Mouse (Mus musculus): Measurements from ENCODE around the gene Gm2564. TPM values are rescaled to one million over a fixed set of nuclear protein-coding genes. Genes with fewer than 3 reads are reported as not detected.
"Not testable (repeated sequence)": the region's sequence is repeated elsewhere in the genome, so short reads cannot be mapped to it uniquely, and the experiment has no call there.

Gene Gm2564
- total RNA-seq (2021) = 1 to 10 TPM; 1.4 to 2.0 TPM

DNA sequence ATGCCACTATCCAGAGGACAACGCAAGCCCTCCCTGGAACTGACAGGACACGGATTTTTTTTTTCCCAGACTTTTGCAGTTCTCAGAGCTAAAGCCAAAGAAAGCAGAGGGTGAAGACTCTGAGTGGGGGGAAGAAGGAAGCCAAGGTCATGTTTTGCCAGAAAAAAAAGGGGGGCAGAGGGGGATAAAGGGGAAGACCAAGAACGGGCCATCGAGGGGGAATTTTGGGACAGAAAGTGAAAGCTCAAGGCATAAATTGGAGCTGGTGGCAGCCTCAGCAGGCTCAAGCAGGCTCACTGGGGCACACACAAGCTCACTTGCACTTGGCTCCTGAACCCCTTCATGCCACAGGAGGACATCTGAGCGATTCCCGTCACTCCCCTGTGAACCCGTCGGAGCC lies at the start of gene Gm2564:
Gene Gm2564 (plus strand): TSS at position 301 of the 400 bp plus-strand sequence.
- DNase-seq; intact Hi-C loops (cut with DNase I): not testable (repeated sequence)

DNA sequence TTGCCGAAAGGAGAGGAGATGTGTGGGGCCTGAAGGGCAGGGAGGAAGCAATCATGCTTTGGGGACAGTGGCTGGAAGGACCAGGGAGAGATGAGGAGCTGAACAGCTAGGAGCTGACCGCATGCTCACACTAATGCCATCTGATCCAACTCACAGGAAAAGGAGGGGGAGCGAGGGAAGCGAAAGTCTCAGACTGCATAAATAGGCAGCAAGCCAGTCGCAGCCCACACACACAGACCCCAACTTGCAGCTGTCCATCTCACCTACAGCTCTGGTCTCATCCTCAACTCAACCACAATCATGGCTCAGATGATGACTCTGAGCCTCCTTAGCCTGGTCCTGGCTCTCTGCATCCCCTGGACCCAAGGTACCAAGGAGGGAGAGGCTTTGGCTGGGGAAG lies 17.6 kb upstream of the Gm2564 start, which contains the start of gene Gm10591:
Gene Gm10591 (plus strand): TSS at position 301 of the 400 bp plus-strand sequence.
- DNase-seq; intact Hi-C loops (cut with DNase I): not testable (repeated sequence)

DNA sequence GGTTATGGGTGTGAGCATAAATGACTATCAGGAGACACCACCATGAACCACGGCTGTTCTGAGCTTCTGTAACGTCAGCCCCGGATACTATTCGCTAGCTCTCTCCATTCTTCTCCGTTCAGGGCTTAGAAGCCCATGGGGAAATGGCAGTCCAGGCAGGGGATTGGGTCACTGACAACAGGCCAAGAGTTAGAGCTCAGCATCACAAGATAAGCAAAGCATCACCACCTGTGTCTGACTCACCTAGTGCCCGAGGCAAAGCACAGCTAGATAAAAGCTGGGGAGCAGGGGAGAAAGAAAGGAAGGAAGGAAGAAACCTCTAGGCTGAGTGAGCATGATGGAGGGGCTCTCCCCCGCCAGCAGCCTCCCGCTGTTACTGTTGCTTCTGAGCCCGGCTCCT lies 25.4 kb downstream of the Gm2564 start, which contains the start of gene Ccl27b:
Gene Ccl27b (plus strand): TSS at position 301 of the 400 bp plus-strand sequence.
- DNase-seq; intact Hi-C loops (cut with DNase I): not testable (repeated sequence)

DNA sequence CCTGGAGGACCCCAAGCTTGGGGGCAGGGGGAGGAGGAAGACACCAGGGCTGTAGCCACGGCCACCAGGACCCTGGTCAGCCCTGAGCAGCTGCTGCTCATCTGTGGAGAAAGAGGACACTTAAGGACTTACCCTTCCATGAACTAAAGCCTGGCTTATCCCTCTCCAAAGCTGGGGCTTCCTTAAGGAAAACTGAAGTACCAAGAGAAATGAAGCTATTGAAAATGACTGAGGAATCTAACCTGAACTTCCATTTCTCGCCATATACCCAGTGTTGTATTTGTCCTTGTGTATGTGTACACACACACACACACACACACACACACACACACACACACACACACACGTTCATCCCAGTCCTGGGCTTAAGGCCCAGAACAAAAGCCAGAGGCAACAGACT lies 32.3 kb downstream of the Gm2564 start, which contains the start of gene Il11ra2:
Gene Il11ra2 (minus strand): TSS at position 101 of the 400 bp plus-strand sequence.
- intact Hi-C loops (cut with DNase I); DNase-seq: not testable (repeated sequence)

DNA sequence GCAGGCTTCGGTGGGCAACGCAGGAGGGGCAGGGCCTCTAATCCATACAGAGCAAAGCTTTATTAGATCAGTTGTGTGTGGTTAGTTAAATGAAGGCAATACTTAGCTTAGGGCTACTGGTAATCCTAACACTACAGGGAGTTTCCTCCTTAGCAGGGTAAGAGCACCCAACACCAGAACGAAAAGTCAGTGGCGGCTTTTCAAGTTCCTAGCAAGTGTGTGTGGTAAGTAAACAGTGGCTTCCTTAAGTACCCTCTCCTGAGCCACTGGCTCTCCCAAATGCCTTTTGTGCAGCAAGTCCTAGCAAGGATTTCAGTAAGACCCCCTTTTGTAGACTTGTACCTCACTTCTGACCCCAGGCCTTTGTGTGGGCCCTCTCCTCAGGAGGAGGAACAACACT lies 45.9 kb downstream of the Gm2564 start:
- DNase-seq; intact Hi-C loops (cut with DNase I): not testable (repeated sequence)

DNA sequence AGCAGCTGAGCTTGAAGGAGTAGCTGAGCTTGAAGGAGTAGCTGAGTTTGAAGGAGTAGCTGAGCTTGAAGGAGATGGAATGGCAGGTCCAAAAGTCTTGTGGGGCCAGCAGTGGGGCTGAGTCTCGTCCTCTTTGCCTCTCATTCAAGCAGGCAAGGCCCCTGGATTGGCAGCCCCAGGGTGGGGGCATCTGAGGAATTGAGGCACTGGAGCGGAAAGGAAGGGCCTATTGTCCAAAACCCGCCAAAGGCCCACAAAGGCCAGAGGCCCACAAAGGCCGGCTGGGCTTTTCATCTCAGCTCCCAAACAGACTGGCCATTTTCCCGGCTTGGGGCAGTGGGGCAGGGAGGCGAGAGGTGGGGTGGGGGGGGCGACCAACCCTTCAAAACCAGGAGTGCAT lies 49.8 kb downstream of the Gm2564 start:
- intact Hi-C loops (cut with DNase I); DNase-seq: not testable (repeated sequence)

DNA sequence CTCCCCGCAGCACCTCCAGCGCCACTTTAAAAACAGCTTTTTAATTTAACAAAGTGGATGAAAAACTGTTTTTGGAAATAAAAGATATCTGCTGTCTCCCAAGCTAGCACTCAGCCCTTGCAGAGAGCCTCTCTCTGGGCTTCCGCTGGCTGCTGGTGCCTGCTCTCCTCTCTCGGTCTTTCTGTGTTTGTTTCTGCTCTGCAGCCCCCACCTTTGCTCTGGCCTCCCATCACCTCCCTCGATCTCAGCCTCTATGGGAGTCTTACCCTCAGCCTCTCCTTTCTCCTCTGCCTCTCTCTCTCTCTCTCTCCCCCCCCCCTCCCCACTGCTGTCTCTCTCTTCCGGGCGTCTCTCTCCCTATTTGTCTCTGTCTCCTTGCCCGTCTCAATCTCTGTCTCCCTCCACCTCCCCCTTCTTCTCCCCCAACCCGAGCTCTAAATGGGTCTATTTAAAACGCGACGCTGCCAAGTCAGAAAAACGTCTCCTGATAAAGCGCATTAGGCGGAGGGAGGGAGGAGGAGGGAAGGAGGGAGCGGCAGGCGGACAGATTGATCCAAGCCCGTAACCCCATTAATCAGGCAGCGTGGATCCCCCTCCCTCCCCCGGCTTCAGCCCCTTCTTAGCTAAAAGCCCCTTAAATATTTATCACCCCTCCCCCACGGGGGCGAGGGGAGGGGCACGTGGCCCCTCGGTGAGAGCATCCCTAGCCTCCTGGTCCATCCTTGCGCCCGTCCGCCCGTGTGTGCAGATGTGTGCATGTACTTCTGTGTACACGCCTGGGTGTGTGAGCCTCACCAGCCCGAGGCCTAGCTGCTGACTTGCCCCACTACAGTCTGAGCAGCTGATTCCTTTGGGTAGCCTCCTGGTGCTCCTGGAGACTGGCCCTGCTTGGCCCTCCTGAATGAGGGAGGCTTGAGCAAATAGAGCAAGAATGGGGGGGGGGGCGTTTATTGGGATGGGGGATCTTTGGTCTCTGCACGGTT lies 51.1 kb downstream of the Gm2564 start:
- DNase-seq; intact Hi-C loops (cut with DNase I): not testable (repeated sequence)

Other genes starting within 250 kb of the Gm2564 start
- gene Gm21586, start 190.3 kb upstream of the Gm2564 start, total RNA-seq (2021) = not detected
- gene Gm2163, start 163.0 kb upstream of the Gm2564 start, total RNA-seq (2021) = not detected
- gene Fam205a2, start 101.5 kb upstream of the Gm2564 start, total RNA-seq (2021) = under 1 TPM in 1 of 2 experiments, not detected in 1; 0.07 TPM
- gene Gm10591, start 17.5 kb upstream of the Gm2564 start, total RNA-seq (2021) = not detected
- gene Ccl27b, start 25.5 kb downstream of the Gm2564 start, total RNA-seq (2021) = not detected
- gene Il11ra2, start 32.2 kb downstream of the Gm2564 start, total RNA-seq (2021) = not detected
- gene 4930578G10Rik, start 105.8 kb downstream of the Gm2564 start, total RNA-seq (2021) = not detected
- not detected for gene Ccl19, start 126.9 kb downstream of the Gm2564 start, total RNA-seq (2021)
- 10 to 100 TPM; 17.4 to 18.5 TPM for gene Ccl21a, start 144.3 kb downstream of the Gm2564 start, total RNA-seq (2021)
- not detected for gene Fam205a1, start 224.2 kb downstream of the Gm2564 start, total RNA-seq (2021)
- gene Gm12394, start 227.1 kb downstream of the Gm2564 start, total RNA-seq (2021) = under 1 TPM in 1 of 2 experiments, not detected in 1; 0.07 TPM
- gene Fam205c, start 244.5 kb downstream of the Gm2564 start, total RNA-seq (2021) = 1 to 10 TPM; 2.7 to 2.9 TPM